Mouse (Mus musculus) heart, embryonic 10.5 days (tissue): ENCODE results near the gene Notum. TPM values are rescaled to one million over a fixed set of nuclear protein-coding genes. Genes with fewer than 3 reads are reported as not detected.
A peak's percentile ranks its signal among the peaks of the same experiment; 100 is the strongest.

Experiments used
- DNase-seq: peaks from one replicate; pipeline ENCODE4 v3.0.0-alpha.2; 2017; ENCODE audit warnings: low spot score
- H3K27ac ChIP-seq: fragments of 300-500 bp; sonication (generic); 2 replicates; pipeline ENCODE4 v1.5.1; 2016; ENCODE audit warnings: mild to moderate bottlenecking
- H3K27me3 ChIP-seq: fragments of 300-500 bp; sonication (generic); 2 replicates; pipeline ENCODE4 v1.6.1; 2016; ENCODE audit warnings: mild to moderate bottlenecking; ENCODE audit not compliant: poor library complexity, insufficient read depth, severe bottlenecking
- H3K36me3 ChIP-seq: fragments of 300-500 bp; sonication (generic); 2 replicates; pipeline ENCODE4 v1.6.1; 2016; ENCODE audit warnings: mild to moderate bottlenecking, moderate library complexity
- H3K4me1 ChIP-seq: fragments of 300-500 bp; sonication (generic); 2 replicates; pipeline ENCODE4 v1.6.1; 2016; ENCODE audit warnings: mild to moderate bottlenecking
- H3K4me3 ChIP-seq: fragments of 300-500 bp; sonication (generic); 2 replicates; pipeline ENCODE4 v1.5.1; 2016; ENCODE audit warnings: mild to moderate bottlenecking, moderate library complexity
- H3K9me3 ChIP-seq: fragments of 300-500 bp; sonication (generic); 2 replicates; pipeline ENCODE4 v1.6.1; 2016; ENCODE audit warnings: mild to moderate bottlenecking, moderate library complexity
- WGBS: fragments of 180-500 bp; shearing (Covaris S2); methylation state at CpG from one replicate; pipeline ENCODE4 v1.1.7; 2016; 5-methylcytosine and 5-hydroxymethylcytosine counted together
- polyA plus RNA-seq: library from polyadenylated mRNA; unstranded; fragments of >200 nt; fragmentation: Nextera tagmentation; extraction: Ambion mirVana; gene quantifications from 2 replicates; pipeline ENCODE4 v1.2.1, GENCODE M21; 2016

The Notum gene
- polyA plus RNA-seq, 1 experiment from 2014 or later: 5.8 TPM

DNA sequence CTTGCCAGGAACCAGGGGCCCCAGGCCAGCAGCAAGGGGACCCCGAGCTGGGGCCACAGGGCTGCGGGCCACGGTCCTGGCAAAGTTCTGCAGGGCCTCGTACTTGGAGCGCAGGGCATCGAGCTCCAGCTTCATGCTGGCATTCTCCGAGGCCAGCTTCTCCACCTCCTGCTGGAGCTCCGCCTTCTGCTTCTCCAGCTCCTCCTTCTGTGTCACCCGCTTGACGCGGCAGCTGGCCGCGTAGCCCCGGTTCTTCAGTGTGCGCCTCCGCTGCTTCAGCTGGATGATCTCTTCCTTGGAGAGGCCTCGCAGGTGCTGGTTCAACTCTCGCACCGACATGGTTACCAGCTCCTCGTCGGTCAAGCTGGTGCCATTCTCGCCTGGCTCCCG is 31.6 kb downstream of the Notum start:
- H3K36me3 ChIP-seq: peaks cover 27% of the 10 kb centered on the region
- no peaks in the 10 kb centered on the region for H3K9me3 ChIP-seq
- WGBS: 73% methylated on average over 23 of the region's 23 CpGs
- DNase-seq: no peak
- H3K27me3 ChIP-seq: no peaks in the 10 kb centered on the region
- peak overlapping the region; percentile 99 for H3K4me3 ChIP-seq
- H3K27ac ChIP-seq: peak overlapping the region; percentile 99; the same call in 1 of the 2 replicates
- H3K4me1 ChIP-seq: peaks cover 61% of the 10 kb centered on the region

GRCm38 (mm10) chr11:120628601-120629340 is 32.2 kb downstream of the Notum start:
- Histone ChIP-seq H3K9me3 (no peaks in the 10 kb centered on the region), H3K27me3 (no peaks in the 10 kb centered on the region), H3K36me3 (peaks cover 27% of the 10 kb centered on the region), H3K4me1 (peaks cover 64% of the 10 kb centered on the region), H3K27ac (no peak overlapping the region), H3K4me3 (no peak overlapping the region)
- 94% methylated on average over 23 of the region's 23 CpGs for WGBS
- no peak for DNase-seq

GRCm38 (mm10) chr11:120627468-120628300 is 33.3 kb downstream of the Notum start:
- Histone ChIP-seq H3K27me3 (no peaks in the 10 kb centered on the region), H3K36me3 (peaks cover 35% of the 10 kb centered on the region), H3K4me3 (no peak overlapping the region), H3K4me1 (peaks cover 66% of the 10 kb centered on the region), H3K9me3 (no peaks in the 10 kb centered on the region), H3K27ac (no peak overlapping the region)
- 83% methylated on average over 22 of the region's 22 CpGs for WGBS
- no peak for DNase-seq

- H3K36me3 ChIP-seq: peaks cover 40% of the 10 kb centered on the region
- peaks cover 61% of the 10 kb centered on the region for H3K4me1 ChIP-seq
- WGBS: 90% methylated on average over 11 of the region's 11 CpGs
- no peaks in the 10 kb centered on the region for H3K27me3 ChIP-seq
- no peak for DNase-seq
- H3K4me3 ChIP-seq: peak overlapping the region; percentile 12; the same call in 1 of the 2 replicates
- H3K27ac ChIP-seq: no peak overlapping the region
- H3K9me3 ChIP-seq: no peaks in the 10 kb centered on the region
Observed at GRCm38 (mm10) chr11:120626785-120627467, 34.0 kb downstream of the Notum start.

DNA sequence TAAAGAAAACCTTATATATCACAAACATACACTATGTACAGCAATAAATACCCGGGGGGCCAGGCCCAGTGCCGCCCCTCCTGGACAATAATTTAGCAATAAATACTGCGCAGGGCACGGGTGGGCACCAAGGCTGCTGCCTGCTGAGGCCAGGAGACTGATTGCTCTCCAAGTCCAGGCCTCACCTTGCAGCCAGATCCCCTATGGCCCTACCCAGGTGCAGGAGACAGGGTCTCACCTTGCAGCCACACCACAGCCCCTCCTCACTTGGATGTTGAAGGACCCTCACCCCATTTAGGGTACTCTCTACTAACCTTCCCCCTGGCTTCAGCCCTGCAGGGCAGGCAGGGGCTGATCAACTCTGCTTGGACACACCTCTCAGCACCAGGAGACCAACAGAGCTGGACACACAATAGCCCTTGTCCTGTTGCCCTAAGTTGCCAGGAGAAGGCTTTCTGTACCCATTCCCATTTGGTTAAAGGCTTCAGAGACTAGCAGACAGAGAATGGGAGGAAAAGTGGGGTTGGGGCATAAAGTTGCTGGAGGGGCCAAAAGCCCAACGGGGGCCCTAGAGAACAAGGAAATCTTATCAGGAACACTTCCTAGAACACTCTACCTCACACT is 35.7 kb downstream of the Notum start, which contains the start of gene Sirt7:
Sirt7 (minus strand) TSS at position 89 of the 624 bp plus-strand sequence.
- H3K27ac ChIP-seq: peak within 1 kb of the TSS; percentile 89
- H3K27me3 ChIP-seq: no peaks in the 10 kb centered on the region
- no peaks in the 10 kb centered on the region for H3K9me3 ChIP-seq
- peak within 1 kb of the TSS; percentile 99 for H3K4me3 ChIP-seq
- H3K4me1 ChIP-seq: peaks cover 44% of the 10 kb centered on the region
- peaks cover 56% of the 10 kb centered on the region for H3K36me3 ChIP-seq
- no peak for DNase-seq
- 11% methylated on average over 5 of the region's 5 CpGs for WGBS

- Histone ChIP-seq H3K36me3 (peaks cover 62% of the 10 kb centered on the region), H3K4me1 (peaks cover 38% of the 10 kb centered on the region), H3K27me3 (no peaks in the 10 kb centered on the region), H3K9me3 (no peaks in the 10 kb centered on the region), H3K4me3 (peak overlapping the region; percentile 99), H3K27ac (peak overlapping the region; percentile 89)
- 0% methylated on average over 53 of the region's 53 CpGs for WGBS
- peak; percentile 95 for DNase-seq
Observed at GRCm38 (mm10) chr11:120624680-120625111, 36.3 kb downstream of the Notum start.

GRCm38 (mm10) chr11:120623961-120624679 is 36.9 kb downstream of the Notum start:
- no peaks in the 10 kb centered on the region for H3K27me3 ChIP-seq
- peaks cover 59% of the 10 kb centered on the region for H3K36me3 ChIP-seq
- peak overlapping the region; percentile 99 for H3K4me3 ChIP-seq
- WGBS: 12% methylated on average over 30 of the region's 30 CpGs
- peak overlapping the region; percentile 89 for H3K27ac ChIP-seq
- H3K4me1 ChIP-seq: peaks cover 33% of the 10 kb centered on the region
- no peaks in the 10 kb centered on the region for H3K9me3 ChIP-seq
- peak; percentile 92 for DNase-seq

- H3K27me3 ChIP-seq: no peaks in the 10 kb centered on the region
- H3K4me3 ChIP-seq: no peak overlapping the region
- H3K9me3 ChIP-seq: no peaks in the 10 kb centered on the region
- H3K4me1 ChIP-seq: peaks cover 31% of the 10 kb centered on the region
- peaks cover 65% of the 10 kb centered on the region for H3K36me3 ChIP-seq
- no peak for DNase-seq
- 91% methylated on average over 6 of the region's 6 CpGs for WGBS
- no peak overlapping the region for H3K27ac ChIP-seq
Observed at GRCm38 (mm10) chr11:120622805-120623204, 38.2 kb downstream of the Notum start.

- Histone ChIP-seq H3K27me3 (no peaks in the 10 kb centered on the region), H3K4me3 (no peak overlapping the region), H3K4me1 (peaks cover 37% of the 10 kb centered on the region), H3K27ac (no peak overlapping the region; the same call in 1 of the 2 replicates), H3K36me3 (peaks cover 60% of the 10 kb centered on the region), H3K9me3 (no peaks in the 10 kb centered on the region)
- WGBS: 90% methylated on average over 14 of the region's 14 CpGs
- no peak for DNase-seq
Observed at GRCm38 (mm10) chr11:120620195-120620594, 40.8 kb downstream of the Notum start.

GRCm38 (mm10) chr11:120618619-120619535 is 42.1 kb downstream of the Notum start:
- H3K36me3 ChIP-seq: peaks cover 71% of the 10 kb centered on the region
- H3K27me3 ChIP-seq: no peaks in the 10 kb centered on the region
- H3K9me3 ChIP-seq: no peaks in the 10 kb centered on the region
- H3K27ac ChIP-seq: peak overlapping the region; percentile 89
- WGBS: 90% methylated on average over 25 of the region's 25 CpGs
- no peak for DNase-seq
- H3K4me1 ChIP-seq: peaks cover 27% of the 10 kb centered on the region
- peak overlapping the region; percentile 79; the same call in 1 of the 2 replicates for H3K4me3 ChIP-seq

GRCm38 (mm10) chr11:120617519-120618112 is 43.4 kb downstream of the Notum start, which contains the start of gene Pcyt2:
Gene Pcyt2 (minus strand): TSS chr11:120617936.
- Histone ChIP-seq H3K9me3 (no peaks in the 10 kb centered on the region), H3K27ac (peak within 1 kb of the TSS; percentile 89), H3K4me1 (peaks cover 20% of the 10 kb centered on the region), H3K4me3 (peak within 1 kb of the TSS; percentile 79), H3K36me3 (peaks cover 75% of the 10 kb centered on the region), H3K27me3 (no peaks in the 10 kb centered on the region)
- peak; percentile 96 for DNase-seq
- under 1% methylated on average over 56 of the region's 56 CpGs for WGBS
